Mouse (Mus musculus): Measurements from ENCODE around the gene Chmp2a.

- no peak for TF ChIP-seq CTCF (IDR thresholded peaks at IDR 0.05; ENCODE audit: borderline replicate concordance, insufficient read depth, low read length)
- no peak for TF ChIP-seq POLR2A (IDR thresholded peaks at IDR 0.05; ENCODE audit: low read depth, low read length)
Observed at GRCm38 (mm10) chr7:13007341-13008092, 27.1 kb downstream of the Chmp2a start.

Data from embryonic fibroblast, embryonic 13.5 days (primary cell).